Mouse (Mus musculus) adrenal gland (tissue): ENCODE data around the gene Bace2.

ENCODE experiments used
- intact Hi-C: fragments of 180-260 bp; cut with DNase I; formaldehyde crosslinking; loops from one replicate; pipeline ENCODE4 v1.15.1; 2025

Bace2 gene

GRCm38 (mm10) chr16:97397945-97398531, 41.5 kb downstream of the Bace2 start:
- intact Hi-C loops, result no loop called here

GRCm38 (mm10) chr16:97399991-97400390, 43.4 kb downstream of the Bace2 start:
- intact Hi-C loops, result no loop called here

GRCm38 (mm10) chr16:97401741-97402140, 45.2 kb downstream of the Bace2 start:
- intact Hi-C loops, result no loop called here

GRCm38 (mm10) chr16:97402213-97402785, 45.8 kb downstream of the Bace2 start:
- intact Hi-C loops, result no loop called here

GRCm38 (mm10) chr16:97405476-97406012, 49.0 kb downstream of the Bace2 start:
- intact Hi-C loops, result no loop called here

GRCm38 (mm10) chr16:97417896-97418542, 61.5 kb downstream of the Bace2 start:
- intact Hi-C loops, result loop anchor here (1.0 kb wide), 1 partner anchor 105 kb away; no protein-coding TSS in a partner anchor

- intact Hi-C loops, result loop anchor here (1.0 kb wide), 1 partner anchor 106 kb away; no protein-coding TSS in a partner anchor
Measured at GRCm38 (mm10) chr16:97418749-97419453, 62.4 kb downstream of the Bace2 start.

GRCm38 (mm10) chr16:97421671-97422070, 65.1 kb downstream of the Bace2 start:
- intact Hi-C loops, result no loop called here

DNA sequence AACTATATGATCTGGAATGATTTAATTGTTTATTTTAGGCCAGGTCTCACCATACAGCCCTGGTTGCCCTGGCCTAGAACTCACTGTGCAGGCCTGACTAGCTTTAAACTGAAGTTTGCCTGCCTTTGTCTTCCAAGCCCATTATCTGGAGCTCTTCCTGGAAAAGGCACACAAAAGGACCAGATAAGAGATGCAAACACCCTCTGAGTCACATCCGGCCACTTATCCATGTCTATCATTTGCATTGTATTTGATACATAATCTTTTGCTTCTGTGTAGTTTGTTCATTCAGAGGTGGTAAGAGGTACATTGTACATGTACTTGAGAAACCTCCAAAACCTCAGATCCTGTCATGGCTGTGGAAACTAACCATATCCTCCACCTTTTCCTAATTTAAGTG, 67.1 kb downstream of the Bace2 start:
- intact Hi-C loops, result no loop called here

DNA sequence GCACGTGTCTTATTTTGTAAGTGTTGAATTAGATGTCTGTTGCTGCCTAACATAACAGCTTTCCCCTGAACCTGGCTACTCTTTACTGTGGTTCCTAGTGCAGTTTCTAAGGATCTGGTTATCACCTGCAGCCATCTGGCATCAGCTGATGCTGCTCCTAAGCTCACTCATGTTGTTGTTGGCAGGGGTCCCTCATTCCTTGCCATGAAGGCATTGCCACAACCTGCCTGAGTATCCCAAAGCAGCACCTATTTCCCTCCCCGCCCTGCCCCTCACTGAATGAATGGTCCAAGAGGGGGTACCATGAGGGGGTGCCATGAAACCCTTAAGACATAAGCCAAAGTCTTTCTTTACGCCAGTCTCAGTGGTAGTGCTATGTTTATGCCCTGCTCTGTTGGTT, 71.5 kb downstream of the Bace2 start:
- intact Hi-C loops, result no loop called here

- intact Hi-C loops, result no loop called here
Measured at GRCm38 (mm10) chr16:97430091-97430490, 73.5 kb downstream of the Bace2 start.

GRCm38 (mm10) chr16:97431328-97431727, 74.8 kb downstream of the Bace2 start:
- intact Hi-C loops, result no loop called here

- intact Hi-C loops, result no loop called here
Measured at GRCm38 (mm10) chr16:97434206-97434605, 77.7 kb downstream of the Bace2 start.

DNA sequence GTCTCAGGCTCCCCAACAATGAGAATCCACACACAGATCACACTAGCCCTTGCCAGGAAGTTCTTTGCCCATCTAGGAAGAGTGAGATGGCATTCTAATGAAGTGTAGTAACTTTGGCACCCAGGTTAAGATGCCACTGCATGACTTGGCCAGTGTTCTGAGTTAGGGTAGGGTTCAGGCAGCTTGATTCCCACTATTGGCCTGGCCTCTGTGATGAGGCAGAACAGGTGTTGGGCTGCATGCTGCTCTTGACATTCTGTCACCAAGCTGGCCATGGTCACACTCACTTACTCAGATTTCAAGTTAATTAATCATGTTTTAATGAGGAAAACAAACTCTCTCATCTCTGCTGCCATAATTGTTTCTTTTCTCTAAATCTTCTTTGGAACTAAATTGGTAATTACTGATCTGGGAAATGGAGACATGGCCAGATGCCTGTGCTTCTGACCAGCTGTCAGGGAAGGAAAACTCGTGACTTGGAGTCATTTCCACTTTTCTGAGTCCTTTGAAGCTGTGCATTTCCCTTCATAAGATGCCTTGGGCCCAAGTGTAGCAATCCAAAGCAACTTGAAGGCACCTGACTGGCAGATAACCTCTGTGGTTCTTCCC, 81.0 kb downstream of the Bace2 start:
- intact Hi-C loops, result no loop called here

DNA sequence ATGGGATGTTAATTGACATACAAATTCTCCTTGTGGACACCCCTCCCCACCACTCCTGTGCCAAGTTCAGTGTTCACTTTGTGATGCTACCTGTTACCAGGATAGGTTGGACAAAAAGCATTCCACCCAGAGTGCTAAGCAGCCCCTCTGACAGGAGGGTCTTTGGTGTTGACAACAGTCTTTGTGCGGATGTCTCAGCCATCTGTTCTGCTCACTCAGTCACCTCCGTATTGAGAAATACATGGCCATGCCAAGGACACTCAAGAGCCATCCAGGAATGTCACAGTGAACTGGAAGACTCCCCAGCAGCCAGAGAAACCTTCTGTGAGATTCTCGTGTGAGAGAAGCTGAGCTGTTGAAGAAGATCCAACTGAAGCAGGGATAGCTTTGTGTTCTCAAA, 81.6 kb downstream of the Bace2 start:
- intact Hi-C loops, result no loop called here

- intact Hi-C loops, result loop anchor here (5.0 kb wide), 1 partner anchor 75 kb away; no protein-coding TSS in a partner anchor
Measured at GRCm38 (mm10) chr16:97441967-97442366, 85.4 kb downstream of the Bace2 start.

- intact Hi-C loops, result loop anchor here (5.0 kb wide), 1 partner anchor 74 kb away; no protein-coding TSS in a partner anchor
Measured at GRCm38 (mm10) chr16:97443670-97444263, 87.2 kb downstream of the Bace2 start.

DNA sequence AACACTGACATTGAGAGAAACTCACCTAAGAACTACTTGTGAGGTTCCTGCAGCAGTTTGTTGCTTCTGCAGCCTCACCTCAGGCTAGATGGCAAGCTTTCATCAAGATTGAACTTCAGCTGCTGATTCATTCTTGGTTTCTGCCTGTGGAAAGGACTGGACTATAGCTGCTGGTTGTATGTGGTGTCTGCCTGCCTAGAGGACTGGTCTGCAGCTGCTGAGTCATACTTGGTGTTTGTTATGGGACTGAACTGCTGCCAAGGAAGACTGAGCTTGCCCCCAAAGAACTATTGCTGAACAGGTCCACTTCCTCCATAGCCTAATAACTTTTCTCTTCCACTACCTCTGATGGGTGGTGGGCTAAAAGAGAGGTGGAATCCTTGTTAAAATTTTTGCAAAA, 90.8 kb downstream of the Bace2 start:
- intact Hi-C loops, result loop anchor here (2.0 kb wide), 1 partner anchor 145 kb away; no protein-coding TSS in a partner anchor

DNA sequence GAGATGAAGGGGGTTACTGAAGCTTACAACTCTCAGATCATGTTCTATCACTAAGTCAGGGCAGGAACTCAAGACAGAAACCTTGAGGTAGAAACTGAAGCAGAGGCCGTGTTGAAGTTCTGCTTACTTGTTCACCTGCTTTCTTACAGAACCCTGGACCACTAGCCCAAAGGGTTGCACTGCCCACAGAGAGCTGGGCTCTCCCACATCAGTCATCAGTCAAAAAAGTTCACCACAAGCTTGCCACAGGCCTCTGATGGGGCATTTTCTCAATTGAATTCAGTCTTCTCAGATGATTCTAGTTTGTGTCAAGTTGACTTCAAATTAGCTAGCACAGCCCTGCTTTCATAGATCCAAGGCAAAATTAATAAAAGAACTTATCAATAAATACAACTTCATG, 103.3 kb downstream of the Bace2 start:
- intact Hi-C loops, result no loop called here

GRCm38 (mm10) chr16:97461271-97461670, 104.7 kb downstream of the Bace2 start:
- intact Hi-C loops, result no loop called here
